Mouse (Mus musculus) heart, adult 8-10 months (tissue): ENCODE results near the gene Grpel1. TPM values are rescaled to one million over a fixed set of nuclear protein-coding genes. Genes with fewer than 3 reads are reported as not detected.

Experiments
- DNase-seq: peaks from one replicate; pipeline ENCODE4 v3.0.0; 2022; ENCODE audit warnings: low spot score
- total RNA-seq, 4 experiments: library from RNA; stranded (reverse); gene quantifications; 2 replicates each; pipeline ENCODE4 v1.2.4; 2022

Gene Grpel1
- total RNA-seq, 4 experiments from 2014 or later, result 61.7 to 66.2 (median 64.4) TPM

DNA sequence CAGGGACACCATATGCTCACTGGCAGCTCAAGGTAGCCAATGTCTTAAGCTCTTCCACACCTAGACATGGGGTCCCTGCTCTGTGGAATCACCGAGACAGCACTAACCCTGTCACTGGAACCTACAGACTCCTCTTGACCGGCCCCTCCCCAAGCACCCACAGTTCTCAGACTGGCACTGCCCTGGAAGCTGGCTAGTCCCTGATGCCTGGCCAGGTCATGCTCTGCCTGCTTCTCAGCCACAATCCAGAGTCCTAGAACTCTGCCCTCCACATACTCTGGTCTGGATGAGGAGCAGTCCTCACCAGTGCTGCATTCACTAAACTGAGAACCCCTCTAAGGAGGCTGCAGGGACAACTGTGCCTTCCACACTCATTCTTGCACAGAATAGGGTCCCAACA, 46.2 kb downstream of the Grpel1 start:
- DNase-seq, result no peak

DNA sequence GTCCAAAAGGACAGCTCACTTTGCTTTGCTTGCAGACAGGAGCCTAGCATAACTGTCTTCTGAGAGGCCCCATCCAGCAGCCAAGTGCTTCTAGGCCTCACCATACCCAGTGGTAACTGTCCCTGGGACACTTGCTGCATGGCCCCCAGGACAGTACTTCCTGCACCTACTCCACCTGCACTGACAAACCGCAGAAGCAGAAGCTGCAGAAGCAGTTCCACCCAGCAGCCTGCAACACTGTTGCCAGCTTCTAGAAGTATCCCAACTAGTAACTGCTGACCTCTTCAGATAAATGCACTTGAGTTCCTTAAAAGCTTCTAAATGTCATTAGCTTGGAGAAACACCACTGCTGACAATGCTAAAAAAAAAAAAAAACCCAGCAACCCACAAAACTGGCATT, 50.3 kb downstream of the Grpel1 start:
- peak; percentile 23 for DNase-seq

DNA sequence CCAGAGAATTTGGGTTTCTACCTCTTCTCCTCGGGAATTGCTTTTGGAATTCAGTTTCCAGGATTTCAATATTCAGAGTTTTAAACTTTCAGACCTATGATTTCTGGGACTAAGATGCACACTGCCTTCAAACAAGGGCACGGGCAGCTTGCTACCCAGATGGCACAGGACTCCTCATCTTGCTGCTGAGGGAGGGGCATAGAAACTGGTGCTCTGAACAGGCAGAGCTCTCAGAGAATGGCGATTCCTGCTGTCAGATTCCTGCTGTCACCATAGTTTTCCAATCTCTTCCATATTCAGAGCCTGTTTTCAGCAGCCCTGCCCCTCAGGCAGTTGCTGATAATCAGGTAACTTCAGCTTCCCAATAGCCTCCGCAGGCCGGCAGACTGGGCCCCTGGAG, 50.8 kb downstream of the Grpel1 start:
- DNase-seq, result no peak

DNA sequence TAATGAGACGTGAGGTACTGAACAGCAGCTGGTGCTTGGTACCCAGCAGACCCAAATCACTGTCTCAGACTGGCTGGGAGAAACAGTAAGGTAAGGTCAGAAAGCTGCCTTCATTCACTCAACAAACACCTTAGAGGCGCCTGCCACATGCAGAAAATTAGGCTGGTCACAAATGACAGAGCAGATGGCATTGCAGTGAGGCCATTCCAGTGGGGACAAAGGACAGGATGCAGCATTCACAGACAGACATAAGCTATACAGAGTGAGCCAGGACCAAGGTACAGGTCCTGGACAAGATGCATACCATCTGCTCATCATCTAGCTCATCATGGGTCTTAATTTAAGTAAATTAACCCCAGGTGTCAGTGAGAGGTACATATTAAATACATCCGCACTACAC, 52.8 kb downstream of the Grpel1 start:
- no peak for DNase-seq

DNA sequence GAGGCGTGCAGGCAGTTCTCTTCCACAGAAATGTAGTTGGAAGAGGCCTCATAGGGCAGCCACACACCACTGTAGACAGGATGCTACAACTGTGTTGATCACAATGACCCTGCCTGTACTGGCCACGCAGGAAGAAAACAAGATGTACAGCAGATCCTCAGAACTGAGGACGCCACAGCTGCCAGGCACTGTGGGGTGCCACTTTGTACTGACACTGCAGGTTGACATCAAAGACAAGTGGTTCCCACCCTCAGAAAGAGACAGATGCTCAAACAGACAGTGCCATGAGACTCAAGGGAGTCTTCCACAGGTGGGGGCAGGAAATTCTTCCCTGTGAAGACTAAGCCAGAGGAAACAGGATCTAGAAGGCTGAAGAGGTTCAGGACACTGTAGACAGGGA, 55.0 kb downstream of the Grpel1 start:
- no peak for DNase-seq

DNA sequence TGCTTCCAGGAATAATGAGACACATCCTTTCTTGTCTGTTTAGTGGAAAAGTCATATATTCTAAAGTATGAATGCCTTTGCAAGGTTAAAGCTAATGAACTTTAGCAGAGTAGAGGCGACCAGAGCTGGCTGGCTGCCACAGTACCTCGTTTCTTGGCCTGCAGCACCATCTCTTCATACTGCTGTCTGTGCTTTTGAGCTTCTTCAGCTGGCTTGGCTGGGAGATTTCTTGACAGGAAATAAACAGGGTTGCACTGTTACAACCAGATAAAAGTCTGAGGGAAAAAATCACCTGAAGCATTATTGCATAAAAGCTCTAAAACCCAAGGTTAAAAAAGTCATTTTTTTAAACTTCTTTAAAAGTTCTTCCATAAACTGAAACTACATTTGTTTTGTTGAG, 58.0 kb downstream of the Grpel1 start:
- no peak for DNase-seq

DNA sequence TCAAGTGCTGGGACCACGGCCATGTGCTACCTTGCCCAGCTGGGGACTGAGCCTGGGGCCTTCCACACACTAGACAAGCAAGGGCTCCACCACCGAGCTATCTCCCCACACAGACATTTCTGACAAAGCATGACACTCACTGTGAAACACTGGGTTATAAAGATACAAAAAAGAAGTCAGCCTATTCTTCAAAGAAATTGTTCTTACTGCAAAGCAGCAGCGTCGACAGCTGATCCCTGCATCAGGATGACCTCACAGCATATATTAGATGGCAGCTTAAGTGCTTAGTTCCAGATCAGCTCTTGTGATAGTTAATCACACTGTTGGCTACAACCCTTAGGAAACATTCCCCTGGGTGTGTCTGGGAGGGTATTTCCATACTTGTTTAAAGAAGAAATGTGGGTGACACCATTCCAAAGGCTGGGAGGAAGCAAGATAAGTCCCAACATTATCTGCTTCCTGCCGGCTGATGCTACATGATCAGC, 58.5 kb downstream of the Grpel1 start:
- no peak for DNase-seq

Other genes starting within 250 kb of the Grpel1 start
- 1 to 10 TPM; 5.0 to 9.4 (median 7.6) TPM for gene Sorcs2, start 66.9 kb upstream of the Grpel1 start, total RNA-seq
- 10 to 100 TPM; 13.8 to 17.5 (median 15.3) TPM for gene Tada2b, start 19.3 kb downstream of the Grpel1 start, total RNA-seq
- gene Ccdc96, start 19.6 kb downstream of the Grpel1 start, total RNA-seq, result under 1 TPM; 0.25 to 0.49 (median 0.31) TPM
- 10 to 100 TPM; 12.8 to 16.3 (median 13.8) TPM for gene Tbc1d14, start 128.3 kb downstream of the Grpel1 start, total RNA-seq
- gene D5Ertd579e, start 231.0 kb downstream of the Grpel1 start, total RNA-seq, result 10 to 100 TPM; 89.7 to 97.8 (median 92.7) TPM